Mouse (Mus musculus): ENCODE data around the gene Sirpa.

Sirpa gene

GRCm38 (mm10) chr2:129633982-129634381 lies 41.3 kb downstream of the Sirpa start:
- DNase-seq (ENCODE audit: low spot score), result no peak

- no peak for DNase-seq (ENCODE audit: low spot score)
Measured at GRCm38 (mm10) chr2:129652616-129653015, 60.0 kb downstream of the Sirpa start.

DNA sequence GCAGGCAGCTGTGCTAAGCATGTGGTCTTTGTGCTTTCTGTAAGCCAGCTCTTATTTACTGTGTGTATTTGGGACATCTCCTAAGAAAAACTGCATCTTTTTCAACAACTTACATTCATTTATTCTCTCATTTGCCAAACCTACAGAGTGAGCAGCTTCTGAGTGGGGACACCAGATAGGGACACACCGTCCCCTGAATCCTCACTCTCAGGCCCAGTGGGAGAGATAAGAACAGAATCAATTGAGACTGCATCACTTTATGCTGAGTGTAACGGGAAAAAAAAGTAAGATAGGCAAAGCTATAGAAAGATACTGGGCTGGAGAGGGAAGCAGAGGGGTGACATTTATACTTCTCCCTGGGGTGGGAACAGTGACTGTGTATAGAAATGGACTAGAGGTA lies 61.0 kb downstream of the Sirpa start:
- no peak for DNase-seq (ENCODE audit: low spot score)

DNA sequence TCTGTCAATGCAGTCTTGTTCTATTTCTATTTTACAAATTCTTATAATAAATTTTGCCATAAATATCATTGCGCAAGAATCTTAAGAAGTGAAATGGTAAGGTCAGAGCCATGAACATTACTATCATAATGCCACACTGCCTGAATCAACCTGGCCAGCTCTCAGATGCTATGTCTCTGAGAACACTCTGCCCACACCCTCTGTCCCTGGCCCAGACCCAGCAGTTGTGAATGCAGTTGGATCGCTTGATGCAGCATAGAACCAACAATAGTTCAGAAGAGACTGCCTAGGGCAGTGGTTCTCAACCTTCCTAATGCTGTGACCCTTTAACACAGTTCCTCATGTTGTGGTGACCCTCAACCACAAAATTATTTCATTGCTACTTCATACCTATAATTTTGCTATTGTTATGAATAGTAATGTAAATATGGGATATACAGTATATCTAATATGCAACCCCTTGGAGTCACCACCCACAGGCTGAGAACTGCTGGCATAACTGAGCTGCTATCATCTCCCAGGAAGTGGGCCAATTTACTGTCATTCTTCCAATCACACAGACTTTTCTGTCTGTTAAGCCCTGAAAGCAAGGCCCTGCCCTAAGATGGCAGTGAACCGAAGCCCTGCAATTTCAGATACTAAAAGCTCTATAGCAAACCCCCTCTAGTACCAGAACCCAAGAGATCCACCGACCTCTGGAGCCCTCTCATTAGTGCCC lies 61.8 kb downstream of the Sirpa start:
- DNase-seq (ENCODE audit: low spot score), result no peak

- DNase-seq (ENCODE audit: low spot score), result no peak
Measured at GRCm38 (mm10) chr2:129655033-129655432, 62.4 kb downstream of the Sirpa start.

- no peak for DNase-seq (ENCODE audit: low spot score)
Measured at GRCm38 (mm10) chr2:129658796-129659195, 66.2 kb downstream of the Sirpa start.

DNA sequence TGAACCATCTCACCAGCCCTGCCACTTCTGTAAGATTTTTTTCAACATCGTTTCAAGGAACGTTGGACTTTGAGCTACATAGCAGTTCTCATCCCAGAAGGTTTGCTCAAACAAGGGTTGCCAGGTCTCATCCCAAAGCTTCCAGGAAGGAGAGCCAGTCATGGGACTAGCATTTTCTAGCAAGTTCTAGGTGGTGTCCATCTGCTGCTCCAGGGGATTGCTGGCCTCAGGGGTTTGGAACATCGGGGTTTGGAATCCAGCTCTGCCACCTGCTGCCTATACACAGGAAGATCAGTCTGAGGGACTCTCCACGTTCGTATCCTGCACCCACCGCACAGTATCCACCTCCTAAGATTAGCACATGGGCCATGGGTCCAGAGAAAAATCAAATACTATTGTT lies 67.4 kb downstream of the Sirpa start:
- no peak for DNase-seq (ENCODE audit: low spot score)

DNA sequence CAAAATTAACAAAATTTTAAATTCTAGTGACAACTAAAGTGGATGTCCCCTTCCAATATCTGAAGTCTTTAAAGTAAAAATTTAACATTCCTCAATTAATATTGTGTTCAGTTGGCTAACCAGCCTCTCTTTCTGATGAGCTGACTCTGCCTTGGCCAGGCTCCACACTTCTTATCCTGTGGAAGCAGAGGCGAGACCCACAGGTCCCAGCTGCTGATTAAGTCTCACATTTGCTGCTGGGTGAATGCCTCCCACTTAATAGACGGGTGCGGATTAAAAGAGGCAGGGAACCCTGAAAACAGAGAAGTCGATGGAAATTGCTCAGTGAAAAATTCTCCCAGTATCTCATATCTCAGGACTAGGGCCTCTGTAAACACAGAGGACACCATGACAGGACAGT lies 69.8 kb downstream of the Sirpa start:
- no peak for DNase-seq (ENCODE audit: low spot score)

DNA sequence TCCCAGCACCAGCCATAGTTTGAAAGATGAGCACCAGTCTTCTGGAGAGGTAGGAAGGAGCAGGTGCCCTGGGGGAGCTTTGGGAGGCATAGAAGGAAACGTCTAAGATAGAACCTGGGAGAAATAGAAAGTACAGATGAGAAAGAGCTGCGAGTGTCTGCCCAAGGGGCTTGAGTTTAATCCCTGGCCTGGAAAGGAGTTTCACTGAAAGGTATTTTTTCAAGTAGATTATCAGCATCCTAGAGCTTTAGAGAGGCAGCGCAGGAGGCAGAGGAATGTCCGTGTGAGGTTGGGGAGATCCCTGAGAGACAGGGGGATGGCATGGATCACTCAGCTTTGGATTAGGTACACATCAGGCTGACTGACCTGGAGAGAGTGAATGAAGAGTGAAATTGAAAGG lies 79.3 kb downstream of the Sirpa start:
- no peak for DNase-seq (ENCODE audit: low spot score)

- DNase-seq (ENCODE audit: low spot score), result peak; percentile 84
Measured at GRCm38 (mm10) chr2:129674935-129675634, 82.5 kb downstream of the Sirpa start.

- DNase-seq (ENCODE audit: low spot score), result peak; percentile 25
Measured at GRCm38 (mm10) chr2:129677664-129678063, 85.0 kb downstream of the Sirpa start.

DNA sequence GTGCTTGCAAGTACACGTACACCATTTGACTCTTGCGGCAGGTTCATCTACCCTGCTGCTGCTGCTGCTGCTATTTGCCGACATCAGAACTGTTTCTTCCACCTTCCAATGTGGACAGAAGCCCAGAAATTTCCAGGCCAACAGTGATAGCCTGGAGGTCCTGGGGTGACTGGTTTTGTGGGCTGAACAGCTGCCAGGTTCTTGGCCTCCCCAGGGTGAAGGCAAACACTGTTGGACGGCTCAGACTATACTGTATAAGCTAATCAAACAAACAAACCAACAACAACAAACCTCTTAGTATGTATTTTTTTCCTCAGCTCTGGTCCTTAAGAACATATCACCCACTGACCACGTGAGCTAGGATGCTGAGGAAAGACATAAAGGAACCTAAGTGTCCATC lies 86.4 kb downstream of the Sirpa start:
- no peak for DNase-seq (ENCODE audit: low spot score)

DNA sequence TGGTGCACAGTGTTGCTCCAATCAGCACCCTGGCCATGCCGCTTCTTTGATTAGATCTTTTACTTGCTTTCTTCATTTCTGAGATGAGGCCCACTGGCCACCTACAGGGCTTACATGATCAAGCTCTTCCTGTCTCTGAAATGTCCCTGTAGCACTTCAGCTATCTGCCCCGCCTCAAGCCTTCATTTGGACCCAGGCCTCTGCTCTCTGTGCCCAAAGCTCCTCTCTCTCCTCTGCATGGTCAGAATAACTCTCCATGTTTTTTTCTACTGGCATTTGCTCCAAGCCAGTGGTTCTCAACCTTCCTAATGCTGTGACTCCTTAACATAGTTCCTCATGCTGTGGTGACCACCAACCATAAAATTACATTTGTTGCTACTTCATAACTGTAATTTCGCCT lies 87.6 kb downstream of the Sirpa start:
- no peak for DNase-seq (ENCODE audit: low spot score)
